Mouse (Mus musculus) testis, adult 2 months (tissue): ENCODE measurements around the gene Rgs10. TPM values are rescaled to one million over a fixed set of nuclear protein-coding genes. Genes with fewer than 3 reads are reported as not detected.

ENCODE experiments used
- H3K27ac ChIP-seq: fragments of 200-500 bp; 2 replicates; pipeline ENCODE4 v1.5.1; 2012; ENCODE audit warnings: low read depth, low read length; ENCODE audit not compliant: control insufficient read depth, insufficient read depth
- H3K27me3 ChIP-seq: fragments of 200-500 bp; 2 replicates; pipeline ENCODE4 v1.6.1; 2012; ENCODE audit warnings: mild to moderate bottlenecking, low read length, moderate library complexity; ENCODE audit not compliant: control insufficient read depth, insufficient read depth
- H3K36me3 ChIP-seq: fragments of 200-500 bp; 2 replicates; pipeline ENCODE4 v1.6.1; 2012; ENCODE audit warnings: mild to moderate bottlenecking, low read length; ENCODE audit not compliant: control insufficient read depth, insufficient read depth
- H3K4me1 ChIP-seq: fragments of 200-500 bp; 2 replicates; pipeline ENCODE4 v1.6.1; 2012; ENCODE audit warnings: low read length; ENCODE audit not compliant: control insufficient read depth, insufficient read depth
- H3K4me3 ChIP-seq: fragments of 200-500 bp; 2 replicates; pipeline ENCODE4 v1.5.1; 2012; ENCODE audit warnings: low read depth, mild to moderate bottlenecking, low read length, moderate library complexity, mixed read lengths; ENCODE audit not compliant: control insufficient read depth
- CTCF ChIP-seq: fragments of 200-500 bp; IDR thresholded peaks from 2 replicates; pipeline ENCODE4 v1.5.1; 2012; ENCODE audit warnings: low read depth, mild to moderate bottlenecking, inconsistent platforms, low read length, moderate library complexity; ENCODE audit not compliant: control insufficient read depth, insufficient read depth, insufficient replicate concordance
- POLR2A ChIP-seq: fragments of 200-500 bp; IDR thresholded peaks from 2 replicates; pipeline ENCODE4 v1.6.1; 2012; ENCODE audit warnings: low read depth, mild to moderate bottlenecking, inconsistent platforms, low read length, moderate library complexity; ENCODE audit not compliant: control insufficient read depth
- polyA plus RNA-seq: library from polyadenylated mRNA; depleted of rRNA; stranded (reverse); fragments of >200 nt; gene quantifications from 2 replicates; pipeline ENCODE4 v1.2.3, GENCODE M21; 2012

The Rgs10 gene
- polyA plus RNA-seq, 1 experiment: 50.4 TPM

DNA sequence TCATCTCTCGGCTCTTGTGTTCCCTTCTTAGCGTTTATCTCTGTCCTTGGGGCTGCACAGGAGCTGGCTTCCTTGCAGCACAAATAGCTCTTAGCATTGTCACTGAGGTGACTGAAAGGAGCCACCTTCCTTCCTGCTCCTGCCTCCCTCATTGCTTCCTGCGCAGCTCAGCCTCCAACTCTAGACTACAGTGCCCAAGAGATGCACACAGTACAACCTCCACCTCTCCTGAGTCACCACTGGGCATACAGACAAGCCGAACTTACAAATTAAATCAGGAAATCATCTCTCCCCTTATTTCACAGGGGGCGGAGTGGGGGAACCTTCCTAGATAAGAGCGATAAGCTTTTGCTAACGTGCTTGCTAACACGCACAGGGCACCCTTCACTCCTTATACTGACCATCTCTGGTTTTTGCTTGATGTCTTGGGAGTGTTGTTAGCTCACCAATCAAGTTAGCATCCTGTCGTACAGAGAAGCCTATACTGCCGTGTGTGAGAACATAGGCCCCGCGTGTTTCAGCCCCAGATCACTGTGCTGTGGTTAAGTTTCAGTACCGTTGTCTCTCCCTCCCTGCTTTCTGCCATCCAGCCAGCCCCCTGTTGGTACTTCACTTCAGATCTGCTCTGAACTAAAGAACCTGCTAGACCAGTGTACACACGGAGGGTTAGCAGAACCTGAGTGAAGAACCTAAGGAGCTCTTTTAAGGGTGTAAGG is 36.6 kb downstream of the Rgs10 start:
- TF ChIP-seq CTCF: no peak
- TF ChIP-seq POLR2A: no peak
- Histone ChIP-seq H3K4me3 (no peak overlapping the region), H3K27ac (no peak overlapping the region), H3K36me3 (no peaks in the 10 kb centered on the region), H3K4me1 (no peaks in the 10 kb centered on the region), H3K27me3 (no peaks in the 10 kb centered on the region)

DNA sequence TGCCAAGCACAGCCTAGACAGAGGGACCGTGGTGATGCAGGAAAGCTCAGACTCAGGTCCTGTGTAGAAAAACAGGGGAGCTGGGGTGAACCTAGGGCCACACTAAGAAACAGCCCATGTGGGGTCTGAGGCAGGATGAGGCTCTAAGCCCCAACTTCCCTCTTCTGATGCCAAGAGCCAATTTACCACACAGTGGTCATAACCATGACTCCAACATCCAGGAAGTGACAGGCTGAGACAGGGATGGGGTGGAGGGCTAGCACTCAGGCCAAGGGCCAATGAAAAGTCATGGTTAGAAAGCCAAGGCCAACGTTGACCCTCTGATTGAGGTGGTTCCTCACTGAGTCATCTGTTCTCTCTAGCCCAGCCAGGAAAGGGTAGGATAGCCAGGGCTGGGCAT is 37.6 kb downstream of the Rgs10 start:
- TF ChIP-seq POLR2A (no peak), CTCF (no peak)
- no peaks in the 10 kb centered on the region for H3K36me3 ChIP-seq
- no peaks in the 10 kb centered on the region for H3K27me3 ChIP-seq
- no peaks in the 10 kb centered on the region for H3K4me1 ChIP-seq
- no peak overlapping the region for H3K27ac ChIP-seq
- no peak overlapping the region for H3K4me3 ChIP-seq

DNA sequence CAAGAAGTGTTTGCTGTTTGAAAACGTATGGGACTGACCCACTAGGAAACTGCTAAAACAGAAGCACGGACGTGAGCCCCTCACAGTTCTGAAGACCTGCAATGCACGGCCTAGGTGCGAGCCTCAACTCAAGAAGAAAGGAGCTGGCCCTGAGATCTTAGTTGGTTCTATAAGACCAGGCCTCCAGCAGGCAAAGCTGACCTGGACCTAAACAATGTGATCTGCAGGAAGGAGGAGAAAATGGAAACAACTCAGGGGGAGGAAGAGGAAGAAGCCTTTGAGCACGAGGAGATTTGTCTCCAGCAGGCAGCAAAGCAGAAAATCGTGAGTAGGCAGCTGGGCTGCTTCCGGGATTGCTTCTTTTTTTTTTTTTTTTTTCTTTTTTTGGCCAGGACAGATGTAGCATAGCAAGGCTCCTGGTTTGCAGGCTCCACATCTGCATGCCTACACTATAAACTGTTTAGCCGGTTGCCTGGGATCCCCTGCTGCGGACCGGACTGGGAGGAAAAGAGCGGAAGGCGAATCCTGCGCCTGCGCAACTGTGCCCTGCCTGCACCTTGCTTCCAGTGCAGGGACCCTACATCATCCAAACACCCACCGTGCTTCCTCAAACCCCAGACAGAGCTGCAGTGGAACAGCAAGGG is 39.3 kb downstream of the Rgs10 start:
- Histone ChIP-seq H3K27ac (no peak overlapping the region), H3K27me3 (no peaks in the 10 kb centered on the region)
- TF ChIP-seq POLR2A: no peak
- no peak for TF ChIP-seq CTCF

DNA sequence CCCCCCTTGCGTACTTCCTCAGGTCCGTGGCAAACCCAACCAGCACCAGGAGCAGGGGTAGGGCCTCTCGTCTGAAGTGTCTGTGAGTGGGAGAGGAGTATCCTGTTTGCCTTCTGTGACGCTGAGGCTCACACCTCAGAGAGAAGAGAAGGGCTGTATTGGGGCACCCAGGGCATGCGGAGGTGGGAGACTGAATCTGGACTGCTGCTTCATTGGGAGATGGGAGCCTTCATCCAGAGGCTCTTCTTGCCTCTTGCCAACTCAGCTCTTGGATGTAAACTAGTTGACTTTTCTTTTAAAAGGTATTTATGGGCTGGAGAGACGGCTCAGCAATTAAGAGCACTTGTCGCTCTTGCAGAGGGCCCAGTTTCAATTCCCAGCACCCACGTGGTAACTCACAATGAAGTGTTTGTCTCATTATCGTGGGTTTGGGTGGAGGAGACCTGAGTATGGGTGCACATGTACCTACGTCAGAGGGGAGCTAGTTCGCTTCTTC is 42.3 kb downstream of the Rgs10 start:
- no peak overlapping the region for H3K27ac ChIP-seq
- H3K4me1 ChIP-seq: no peaks in the 10 kb centered on the region
- H3K27me3 ChIP-seq: no peaks in the 10 kb centered on the region
- H3K4me3 ChIP-seq: no peak overlapping the region
- H3K36me3 ChIP-seq: no peaks in the 10 kb centered on the region
- TF ChIP-seq CTCF: no peak
- no peak for TF ChIP-seq POLR2A

More for the DNA sequence above, 39.3 kb downstream of the Rgs10 start:
- Histone ChIP-seq H3K4me3 (no peak overlapping the region), H3K4me1 (no peaks in the 10 kb centered on the region), H3K36me3 (no peaks in the 10 kb centered on the region)

DNA sequence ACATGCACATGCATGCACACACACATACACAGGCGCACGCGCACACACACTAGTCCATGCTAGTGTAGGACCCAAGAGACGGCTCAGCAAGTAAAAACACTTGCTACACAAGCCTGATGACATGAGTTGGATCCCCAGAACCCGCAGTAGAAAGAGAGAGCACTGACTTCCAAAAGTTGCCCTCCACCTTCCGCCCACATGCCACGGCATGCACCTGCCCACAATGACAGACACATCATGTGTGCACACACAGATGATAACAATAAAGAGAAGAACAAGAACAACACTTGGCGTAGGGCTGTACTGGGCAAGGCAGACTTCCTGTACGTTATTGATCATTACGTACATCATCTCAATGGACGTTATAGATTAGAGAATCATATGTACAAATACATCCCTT is 44.4 kb downstream of the Rgs10 start:
- no peaks in the 10 kb centered on the region for H3K36me3 ChIP-seq
- no peak for TF ChIP-seq CTCF
- TF ChIP-seq POLR2A: no peak
- H3K27me3 ChIP-seq: no peaks in the 10 kb centered on the region
- no peak overlapping the region for H3K27ac ChIP-seq
- H3K4me3 ChIP-seq: no peak overlapping the region
- H3K4me1 ChIP-seq: no peaks in the 10 kb centered on the region

DNA sequence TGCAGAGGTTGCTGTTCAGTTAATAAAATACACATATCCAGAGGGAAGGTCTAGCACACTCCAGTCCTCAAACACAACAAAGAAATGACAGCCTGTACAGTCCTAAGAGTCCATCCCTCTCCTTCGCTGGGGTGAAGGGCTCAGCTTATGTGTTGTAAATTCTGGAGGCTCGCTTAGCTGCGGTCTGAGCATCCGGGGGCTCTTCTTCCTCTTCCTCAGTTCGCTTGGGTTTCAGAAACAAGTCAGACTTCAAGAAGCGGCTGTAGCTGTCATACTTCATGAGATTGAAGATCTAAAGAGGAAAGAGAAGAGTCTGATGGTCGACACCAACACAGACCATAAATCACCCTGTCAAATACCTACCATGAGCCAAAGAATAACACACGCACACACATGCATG is 44.8 kb downstream of the Rgs10 start:
- TF ChIP-seq POLR2A: no peak
- TF ChIP-seq CTCF: no peak
- no peak overlapping the region for H3K27ac ChIP-seq
- no peaks in the 10 kb centered on the region for H3K4me1 ChIP-seq
- no peaks in the 10 kb centered on the region for H3K27me3 ChIP-seq
- no peaks in the 10 kb centered on the region for H3K36me3 ChIP-seq
- no peak overlapping the region for H3K4me3 ChIP-seq

DNA sequence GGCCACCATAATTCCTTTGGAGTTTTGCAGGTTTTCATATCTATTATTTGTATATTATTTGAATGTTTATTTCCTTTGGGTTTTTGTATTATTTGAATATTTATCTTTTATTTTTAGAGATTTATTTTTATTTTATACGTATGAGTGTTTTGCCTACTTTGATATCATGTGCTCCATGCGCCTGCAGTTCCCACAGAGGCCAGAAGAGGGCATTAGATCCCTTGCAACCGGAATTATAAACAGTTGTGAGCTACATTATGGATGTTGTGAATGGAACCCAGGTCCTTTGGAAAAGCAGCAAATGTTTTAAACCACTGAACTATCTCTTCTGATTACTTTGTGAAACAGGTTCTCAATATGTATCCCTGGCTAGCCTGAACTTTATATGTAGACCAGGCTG is 46.2 kb downstream of the Rgs10 start:
- no peak overlapping the region for H3K4me3 ChIP-seq
- no peaks in the 10 kb centered on the region for H3K27me3 ChIP-seq
- no peaks in the 10 kb centered on the region for H3K36me3 ChIP-seq
- TF ChIP-seq CTCF: peak; percentile 41; the same call in 1 of the 2 replicates
- TF ChIP-seq POLR2A: no peak
- H3K4me1 ChIP-seq: no peaks in the 10 kb centered on the region
- H3K27ac ChIP-seq: no peak overlapping the region
